Mouse (Mus musculus): ENCODE measurements around the gene Mylk3.

Gene Mylk3

GRCm38 (mm10) chr8:85381926-85382325 is 4.2 kb downstream of the Mylk3 start:
- DNase-seq (ENCODE audit: extremely low spot score): no peak

GRCm38 (mm10) chr8:85380824-85381209 is 5.3 kb downstream of the Mylk3 start:
- DNase-seq (ENCODE audit: extremely low spot score): peak; percentile 17

- DNase-seq (ENCODE audit: extremely low spot score): no peak
Measured at GRCm38 (mm10) chr8:85380123-85380823, 5.9 kb downstream of the Mylk3 start.

GRCm38 (mm10) chr8:85379142-85379781 is 6.9 kb downstream of the Mylk3 start:
- peak; percentile 18 for DNase-seq (ENCODE audit: extremely low spot score)

- DNase-seq (ENCODE audit: extremely low spot score): no peak
Measured at GRCm38 (mm10) chr8:85376516-85376915, 9.6 kb downstream of the Mylk3 start.

- DNase-seq (ENCODE audit: extremely low spot score): no peak
Measured at GRCm38 (mm10) chr8:85374286-85374685, 11.9 kb downstream of the Mylk3 start.

GRCm38 (mm10) chr8:85373435-85374039 is 12.6 kb downstream of the Mylk3 start:
- DNase-seq (ENCODE audit: extremely low spot score): no peak

- no peak for DNase-seq (ENCODE audit: extremely low spot score)
Measured at GRCm38 (mm10) chr8:85372465-85372839, 13.7 kb downstream of the Mylk3 start.

GRCm38 (mm10) chr8:85371736-85372464 is 14.2 kb downstream of the Mylk3 start:
- no peak for DNase-seq (ENCODE audit: extremely low spot score)

- DNase-seq (ENCODE audit: extremely low spot score): peak; percentile 37
Measured at GRCm38 (mm10) chr8:85365176-85365575, 21.0 kb downstream of the Mylk3 start.

GRCm38 (mm10) chr8:85364628-85365027 is 21.5 kb downstream of the Mylk3 start:
- DNase-seq (ENCODE audit: extremely low spot score): no peak

- no peak for DNase-seq (ENCODE audit: extremely low spot score)
Measured at GRCm38 (mm10) chr8:85363406-85363805, 22.7 kb downstream of the Mylk3 start.

GRCm38 (mm10) chr8:85362211-85362610 is 23.9 kb downstream of the Mylk3 start:
- no peak for DNase-seq (ENCODE audit: extremely low spot score)

GRCm38 (mm10) chr8:85353287-85353686 is 32.9 kb downstream of the Mylk3 start:
- DNase-seq (ENCODE audit: extremely low spot score): no peak

GRCm38 (mm10) chr8:85339871-85340573 is 46.1 kb downstream of the Mylk3 start:
- peak; percentile 20 for DNase-seq (ENCODE audit: extremely low spot score)

- DNase-seq (ENCODE audit: extremely low spot score): no peak
Measured at GRCm38 (mm10) chr8:85337681-85338080, 48.5 kb downstream of the Mylk3 start.

GRCm38 (mm10) chr8:85336211-85336933 is 49.8 kb downstream of the Mylk3 start:
- no peak for DNase-seq (ENCODE audit: extremely low spot score)

GRCm38 (mm10) chr8:85335105-85335504 is 51.0 kb downstream of the Mylk3 start:
- no peak for DNase-seq (ENCODE audit: extremely low spot score)

- DNase-seq (ENCODE audit: extremely low spot score): no peak
Measured at GRCm38 (mm10) chr8:85329506-85329905, 56.6 kb downstream of the Mylk3 start.

GRCm38 (mm10) chr8:85327036-85327435 is 59.1 kb downstream of the Mylk3 start:
- no peak for DNase-seq (ENCODE audit: extremely low spot score)

GRCm38 (mm10) chr8:85323084-85323483 is 63.1 kb downstream of the Mylk3 start:
- DNase-seq (ENCODE audit: extremely low spot score): no peak
